Mouse (Mus musculus) effector memory CD4-positive, alpha-beta T cell, adult 5 months (primary cell): ENCODE data around the gene Kcnn4. TPM values are rescaled to one million over a fixed set of nuclear protein-coding genes. Genes with fewer than 3 reads are reported as not detected.

Experiments
- polyA plus RNA-seq: library from polyadenylated mRNA; unstranded; fragments of 100-300 nt; shearing (Covaris generic); gene quantifications from one replicate; pipeline ENCODE4 v1.2.1, GENCODE M21; 2017

Kcnn4 gene
- polyA plus RNA-seq: 179 TPM

DNA sequence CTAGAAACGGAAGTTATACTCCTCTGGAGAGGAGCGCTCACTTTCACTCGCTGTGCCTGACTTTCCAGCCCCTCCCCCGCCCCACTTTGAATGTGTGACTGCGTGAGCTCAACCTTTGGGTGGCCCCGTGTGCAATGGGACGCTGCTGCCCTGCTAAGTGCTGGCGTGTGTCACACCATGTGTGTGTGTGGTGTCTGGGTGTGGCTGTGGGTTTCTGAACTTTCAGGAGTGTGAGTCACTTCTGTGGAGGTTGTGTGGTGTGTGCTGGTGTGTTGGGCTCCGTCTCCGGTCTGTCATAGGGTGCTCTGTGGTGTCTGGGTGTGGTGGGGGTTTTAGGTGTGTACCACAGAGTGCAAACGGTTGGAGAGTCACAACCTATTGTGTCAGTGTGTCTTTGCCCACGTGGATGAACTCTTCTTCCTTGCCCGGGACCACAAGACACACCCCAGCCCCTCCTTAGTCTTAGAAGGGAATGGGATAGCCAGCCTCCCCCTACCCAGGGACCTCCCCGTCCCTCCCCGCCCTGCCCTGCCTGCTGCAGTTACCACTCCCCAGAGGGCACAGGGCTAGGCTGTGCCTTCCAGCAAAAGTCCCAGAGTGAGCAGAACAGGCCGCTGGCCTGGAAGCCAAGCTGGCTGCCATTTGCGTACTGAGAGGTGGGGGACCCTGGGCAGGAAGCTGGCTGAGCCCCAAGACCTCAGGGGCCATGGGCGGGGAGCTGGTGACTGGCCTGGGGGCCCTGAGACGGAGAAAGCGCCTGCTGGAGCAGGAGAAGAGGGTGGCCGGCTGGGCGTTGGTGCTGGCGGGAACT is at the start of gene Kcnn4:
Gene Kcnn4, plus strand, starts transcription at position 533 of the 811 bp plus-strand sequence.

GRCm38 (mm10) chr7:24333304-24333986 is 36.6 kb upstream of the Kcnn4 start, which contains the start of gene Tescl:
Gene Tescl, minus strand, starts transcription at chr7:24333936.

GRCm38 (mm10) chr7:24348896-24349295 is 21.2 kb upstream of the Kcnn4 start, which contains the start of gene Lypd5:
Gene Lypd5, plus strand, starts transcription at chr7:24349196.

DNA sequence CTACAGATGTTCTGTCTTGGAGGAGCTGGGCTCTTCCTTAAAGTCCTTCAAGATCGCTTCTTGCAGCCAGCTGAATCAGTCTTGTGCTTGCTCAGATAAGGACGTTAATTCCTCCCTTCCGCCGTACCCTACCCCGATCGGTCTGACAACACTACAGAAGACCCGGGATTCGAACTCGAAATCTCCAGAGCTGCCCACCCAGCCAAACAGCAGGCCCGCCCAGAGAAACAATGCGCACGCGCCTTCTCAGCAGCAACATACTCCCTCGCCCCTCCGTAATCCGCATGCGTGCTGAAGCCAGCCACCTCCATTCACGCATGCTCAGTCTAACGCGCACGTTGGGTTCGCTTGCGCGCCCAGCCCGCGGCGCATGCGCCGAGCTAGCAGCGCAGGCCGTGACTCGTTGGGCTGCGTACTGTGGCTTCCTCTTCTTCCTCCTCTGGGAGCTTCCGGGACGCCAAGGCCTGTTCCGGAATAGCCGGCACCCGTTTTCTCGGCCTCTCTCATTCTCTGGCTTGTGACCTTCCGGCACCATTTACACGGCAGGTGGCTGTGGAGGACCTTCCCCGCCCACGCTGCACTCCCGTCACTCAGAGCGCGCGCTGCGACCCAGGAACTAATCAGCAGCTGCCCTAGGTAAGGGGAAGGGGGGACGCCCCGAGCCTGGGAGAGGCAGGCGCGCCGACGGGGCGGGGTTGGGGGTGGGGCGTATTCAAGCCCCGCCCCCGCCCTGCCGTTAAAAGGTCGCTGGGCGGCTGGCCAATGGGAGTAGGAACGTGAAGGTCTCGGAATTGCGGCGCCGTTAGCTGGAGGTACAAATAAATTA is 29.4 kb downstream of the Kcnn4 start, which contains the start of gene Smg9:
Gene Smg9, plus strand, starts transcription at position 364 of the 826 bp plus-strand sequence.

Other genes with a start within 250 kb of the Kcnn4 start
- 6.6 TPM for gene Zfp235, start 236.1 kb upstream of the Kcnn4 start, polyA plus RNA-seq
- not detected for gene Zfp114, start 195.2 kb upstream of the Kcnn4 start, polyA plus RNA-seq
- 0.37 TPM for gene Zfp111, start 158.8 kb upstream of the Kcnn4 start, polyA plus RNA-seq
- 1.7 TPM for gene Zfp109, start 132.7 kb upstream of the Kcnn4 start, polyA plus RNA-seq
- not detected for gene Zfp108, start 115.5 kb upstream of the Kcnn4 start, polyA plus RNA-seq
- gene Zfp93, start 99.8 kb upstream of the Kcnn4 start, polyA plus RNA-seq: 2.9 TPM
- 12.8 TPM for gene Zfp61, start 69.0 kb upstream of the Kcnn4 start, polyA plus RNA-seq
- 1.7 TPM for gene Zfp94, start 53.6 kb upstream of the Kcnn4 start, polyA plus RNA-seq
- not detected for gene Tescl, start 36.3 kb upstream of the Kcnn4 start, polyA plus RNA-seq
- gene Lypd5, start 21.1 kb upstream of the Kcnn4 start, polyA plus RNA-seq: not detected
- 54.1 TPM for gene Smg9, start 29.4 kb downstream of the Kcnn4 start, polyA plus RNA-seq
- gene Irgc1, start 82.0 kb downstream of the Kcnn4 start, polyA plus RNA-seq: 0.70 TPM
- 14.3 TPM for gene Plaur, start 92.2 kb downstream of the Kcnn4 start, polyA plus RNA-seq
- gene Cadm4, start 111.8 kb downstream of the Kcnn4 start, polyA plus RNA-seq: 0.40 TPM
- 1.0 TPM for gene Zfp428, start 136.7 kb downstream of the Kcnn4 start, polyA plus RNA-seq
- not detected for gene AC161166.1, start 142.2 kb downstream of the Kcnn4 start, polyA plus RNA-seq
- gene Irgq, start 160.4 kb downstream of the Kcnn4 start, polyA plus RNA-seq: 3.6 TPM
- gene Pinlyp, start 175.9 kb downstream of the Kcnn4 start, polyA plus RNA-seq: not detected
- gene Xrcc1, start 176.0 kb downstream of the Kcnn4 start, polyA plus RNA-seq: 49.9 TPM
- 12.2 TPM for gene Ethe1, start 217.3 kb downstream of the Kcnn4 start, polyA plus RNA-seq
- gene Zfp575, start 217.4 kb downstream of the Kcnn4 start, polyA plus RNA-seq: 0.22 TPM
- gene Phldb3, start 240.5 kb downstream of the Kcnn4 start, polyA plus RNA-seq: 0.76 TPM